Mouse (Mus musculus) kidney, adult 2 months (tissue): ENCODE measurements around the gene Vars.

ENCODE experiments used
- CTCF ChIP-seq: fragments of 200-500 bp; conservative IDR thresholded peaks from 2 replicates; pipeline ENCODE4 v1.5.1; 2011; ENCODE audit warnings: low read depth, mild to moderate bottlenecking, control low read depth, low read length, moderate library complexity, mixed read lengths; ENCODE audit not compliant: insufficient read depth, insufficient read length
- POLR2A ChIP-seq: fragments of 200-500 bp; IDR thresholded peaks from one replicate; pipeline ENCODE4 v1.6.1; 2011; ENCODE audit warnings: low read depth, low read length, control low read depth

- TF ChIP-seq CTCF (no peak), POLR2A (no peak)
Observed at GRCm38 (mm10) chr17:35023221-35023620, 22.4 kb downstream of the Vars start.
